Mouse (Mus musculus) liver, postnatal 0 days (tissue): ENCODE measurements around the gene Snx8. TPM values are rescaled to one million over a fixed set of nuclear protein-coding genes. Genes with fewer than 3 reads are reported as not detected.
A peak's percentile ranks its signal among the peaks of the same experiment; 100 is the strongest.

Experiments used
- ATAC-seq: fragments of 200-750 bp; cut with Nextera tagmentation; 2 replicates; pipeline ENCODE4 v1.8.0; 2017; ENCODE audit warnings: mild to moderate bottlenecking, moderate library complexity
- DNase-seq: peaks from one replicate; pipeline ENCODE4 v3.0.0-alpha.2; 2016
- H3K27ac ChIP-seq: fragments of 300-500 bp; sonication (generic); 2 replicates; pipeline ENCODE4 v1.5.1; 2014; ENCODE audit warnings: antibody characterized with exemption, moderate library complexity, mild to moderate bottlenecking, low read depth
- H3K27me3 ChIP-seq: fragments of 300-500 bp; sonication (generic); 2 replicates; pipeline ENCODE4 v1.6.1; 2014; ENCODE audit warnings: low read length, control low read depth, mixed read lengths; ENCODE audit not compliant: insufficient read depth
- H3K36me3 ChIP-seq: fragments of 300-500 bp; sonication (generic); replicated peaks from 2 replicates; pipeline ENCODE4 v1.6.1; 2014; ENCODE audit warnings: mild to moderate bottlenecking, control low read depth, low read length, moderate library complexity, mixed read lengths; ENCODE audit not compliant: insufficient read depth
- H3K4me1 ChIP-seq: fragments of 300-500 bp; sonication (generic); 2 replicates; pipeline ENCODE4 v1.6.1; 2014; ENCODE audit warnings: antibody characterized with exemption, mild to moderate bottlenecking, control low read depth; ENCODE audit not compliant: insufficient read depth
- H3K4me2 ChIP-seq: fragments of 300-500 bp; sonication (generic); 2 replicates; pipeline ENCODE4 v1.6.1; 2014; ENCODE audit warnings: low read depth, mild to moderate bottlenecking, low read length, moderate library complexity, mixed read lengths
- H3K4me3 ChIP-seq: fragments of 300-500 bp; sonication (generic); 2 replicates; pipeline ENCODE4 v1.5.1; 2014; ENCODE audit warnings: low read depth, low read length
- H3K9ac ChIP-seq: fragments of 300-500 bp; sonication (generic); replicated peaks from 2 replicates; pipeline ENCODE4 v1.6.1; 2014; ENCODE audit warnings: mild to moderate bottlenecking, moderate library complexity
- H3K9me3 ChIP-seq: fragments of 300-500 bp; sonication (generic); 2 replicates; pipeline ENCODE4 v1.6.1; 2016; ENCODE audit warnings: mild to moderate bottlenecking, control low read depth, low read length, mixed read lengths
- CTCF ChIP-seq: sonication (generic); IDR thresholded peaks from 2 replicates; pipeline ENCODE4 v1.5.1; 2016; ENCODE audit warnings: antibody characterized with exemption, low read depth
- EP300 ChIP-seq: IDR thresholded peaks from 2 replicates; pipeline ENCODE4 v1.6.1; 2016; ENCODE audit warnings: antibody characterized with exemption, low read depth, mild to moderate bottlenecking
- WGBS: fragments of 180-500 bp; shearing (Covaris S2); extraction: QIAGEN DNeasy Blood & Tissue Kit; methylation state at CpG from one replicate; pipeline ENCODE4 v1.1.7; 2014; ENCODE audit not compliant: insufficient replicate concordance; 5-methylcytosine and 5-hydroxymethylcytosine counted together
- polyA plus RNA-seq: library from polyadenylated mRNA; unstranded; fragments of >200 nt; fragmentation: Nextera tagmentation; extraction: Ambion mirVana; gene quantifications from 2 replicates; pipeline ENCODE4 v1.2.1, GENCODE M21; 2015

Snx8 gene
- polyA plus RNA-seq, 1 experiment from 2014 or later: 11.4 TPM

DNA sequence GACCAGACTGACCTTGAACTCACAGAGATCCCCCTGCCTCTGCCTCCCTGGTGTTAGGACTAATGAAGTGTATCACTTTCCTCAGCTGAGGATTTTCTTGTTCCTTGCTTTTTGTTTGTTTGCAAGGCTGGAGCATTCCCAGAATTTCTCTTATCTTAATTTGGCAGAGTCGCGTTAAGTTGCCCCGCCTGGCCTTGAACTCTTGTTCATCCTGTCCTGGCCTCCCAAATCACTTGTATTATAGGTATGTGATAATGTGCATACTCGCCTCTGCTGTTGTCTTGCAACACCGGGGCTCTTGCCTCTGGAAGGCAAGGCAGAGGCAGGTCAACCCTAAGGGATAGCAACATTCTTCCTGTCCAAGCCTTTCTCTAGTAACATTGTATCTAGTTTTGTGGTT is 65.0 kb downstream of the Snx8 start:
- no peak for TF ChIP-seq CTCF
- no peak for TF ChIP-seq EP300
- Histone ChIP-seq H3K4me3 (no peak overlapping the region), H3K4me1 (peaks cover 8% of the 10 kb centered on the region), H3K9me3 (no peaks in the 10 kb centered on the region), H3K27ac (no peak overlapping the region), H3K27me3 (no peaks in the 10 kb centered on the region), H3K4me2 (no peak overlapping the region), H3K9ac (no peak overlapping the region), H3K36me3 (peaks cover 4% of the 10 kb centered on the region)
- DNase-seq (no peak), ATAC-seq (no peak)
- WGBS: 61% methylated on average over 5 of the region's 5 CpGs

DNA sequence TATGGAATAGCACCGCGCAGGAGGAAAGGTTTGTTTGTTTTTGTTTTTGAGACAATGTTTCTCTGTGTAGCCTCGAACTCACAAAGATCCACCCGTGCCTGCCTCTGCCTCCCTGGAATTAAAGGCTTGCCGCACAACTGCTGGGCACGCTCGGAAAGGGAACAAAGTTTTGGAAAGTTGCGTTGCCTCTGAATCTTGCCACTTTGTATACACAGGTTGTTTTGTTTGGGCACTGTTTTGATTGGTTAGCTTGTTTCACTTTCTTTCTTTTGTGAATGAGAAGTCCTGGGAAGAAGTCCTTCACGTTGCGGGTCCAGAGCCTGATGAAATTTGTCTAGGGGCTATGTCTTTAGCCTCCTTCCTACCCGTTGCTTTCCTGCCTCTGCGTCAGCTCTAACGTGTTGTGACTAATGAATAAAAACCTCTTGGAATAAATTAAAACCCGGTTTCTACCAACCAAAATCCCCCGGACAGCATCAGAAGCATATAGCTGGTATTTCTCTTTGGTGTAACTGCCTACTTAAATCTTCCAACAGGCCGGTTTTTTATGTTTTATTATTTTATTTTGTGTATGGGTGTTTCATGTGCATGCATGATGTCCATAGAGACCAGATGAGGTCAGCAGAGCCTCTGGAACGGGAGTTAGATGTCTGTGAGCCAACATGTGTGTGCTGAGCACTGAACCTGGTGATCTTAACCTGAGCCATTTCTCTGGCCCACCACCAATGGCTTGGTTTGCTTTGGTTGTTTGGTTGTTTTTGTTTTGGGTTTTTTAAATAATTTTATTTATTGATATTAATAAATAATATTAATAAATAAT is 67.1 kb downstream of the Snx8 start:
- peak; percentile 36 for ATAC-seq
- peak overlapping the region; percentile 87 for H3K4me2 ChIP-seq
- H3K4me1 ChIP-seq: peaks cover 8% of the 10 kb centered on the region
- H3K27ac ChIP-seq: peak overlapping the region; percentile 97
- TF ChIP-seq CTCF (peak; percentile 53), EP300 (no peak)
- WGBS: under 1% methylated on average over 17 of the region's 17 CpGs
- H3K9me3 ChIP-seq: no peaks in the 10 kb centered on the region
- 0 out of 2 replicates have a peak, but pooled peaks cover 4% of the 10 kb centered on the region for H3K36me3 ChIP-seq
- DNase-seq: no peak
- no peaks in the 10 kb centered on the region for H3K27me3 ChIP-seq
- H3K4me3 ChIP-seq: peak overlapping the region; percentile 88
- H3K9ac ChIP-seq: peak overlapping the region; percentile 97

DNA sequence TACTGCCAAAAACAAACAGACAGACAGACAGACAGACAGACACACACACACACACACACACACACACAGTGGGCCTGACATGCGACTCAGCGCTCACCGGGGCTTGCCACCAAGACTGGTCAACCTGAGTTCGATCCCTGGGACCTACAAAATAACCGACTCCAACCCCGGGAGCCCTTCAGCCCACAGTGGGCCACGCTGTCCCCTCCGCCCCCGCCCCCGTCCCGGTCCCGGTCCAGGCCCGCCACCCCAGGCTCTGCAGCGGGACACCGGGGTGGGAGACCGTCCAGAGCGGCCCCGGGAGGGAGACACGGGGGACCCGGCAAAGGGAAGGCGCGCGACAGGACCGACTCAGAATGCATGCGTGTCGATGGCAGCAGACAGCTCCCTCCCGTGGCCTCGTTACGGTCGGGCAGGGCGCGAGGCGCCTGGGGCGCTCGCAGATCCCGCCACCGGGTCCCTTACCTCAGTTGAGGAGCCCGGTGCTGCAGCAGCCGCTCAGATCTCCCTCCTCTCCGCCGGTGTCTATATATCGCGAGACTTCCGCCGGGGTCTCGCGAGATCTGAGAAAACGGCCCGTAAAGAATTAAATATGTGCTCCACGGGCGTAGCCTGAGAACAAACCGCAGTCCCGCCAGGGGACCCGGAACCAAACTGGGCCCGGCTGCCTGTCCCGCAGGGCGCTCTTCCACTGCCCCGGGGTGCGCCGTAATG is 67.9 kb downstream of the Snx8 start, which contains the start of the genes Mad1l1 and Nudt1:
Mad1l1 (minus strand) TSS at position 511 of the 714 bp plus-strand sequence.
Nudt1 (plus strand) TSS at position 615 of the 714 bp plus-strand sequence.
- peak within 1 kb of the TSS; percentile 87 for H3K4me2 ChIP-seq
- H3K9me3 ChIP-seq: no peaks in the 10 kb centered on the region
- DNase-seq (peak; percentile 94), ATAC-seq (peak; percentile 97)
- H3K27me3 ChIP-seq: no peaks in the 10 kb centered on the region
- no peaks in the 10 kb centered on the region for H3K36me3 ChIP-seq
- peaks cover 8% of the 10 kb centered on the region for H3K4me1 ChIP-seq
- TF ChIP-seq CTCF: peak; percentile 54
- peak; percentile 93 for TF ChIP-seq EP300
- H3K4me3 ChIP-seq: peak within 1 kb of the TSS; percentile 88
- 1% methylated on average over 56 of the region's 60 CpGs for WGBS
- peak within 1 kb of the TSS; percentile 97 for H3K9ac ChIP-seq
- H3K27ac ChIP-seq: peak within 1 kb of the TSS; percentile 97

DNA sequence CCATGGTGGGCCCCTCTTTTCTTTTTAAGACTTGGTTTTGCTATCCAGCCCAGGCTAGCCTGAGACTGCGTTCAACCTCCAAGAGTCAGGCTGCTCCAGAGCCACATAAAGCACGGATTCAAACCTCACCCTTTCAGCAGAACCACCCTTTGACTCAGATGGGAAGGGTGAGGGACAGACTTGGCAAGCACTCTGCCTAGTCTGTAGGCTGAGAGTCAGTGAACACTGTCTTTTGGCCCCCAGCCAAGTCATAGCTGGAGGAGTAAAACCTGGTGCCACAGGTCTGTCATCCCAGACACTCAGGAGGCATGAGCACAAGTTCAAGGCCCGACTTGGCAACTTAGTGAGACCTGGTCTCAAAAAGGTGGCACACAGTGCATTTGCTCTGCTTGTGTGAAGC is 72.3 kb downstream of the Snx8 start:
- H3K4me3 ChIP-seq: no peak overlapping the region
- no peak overlapping the region for H3K9ac ChIP-seq
- H3K4me2 ChIP-seq: no peak overlapping the region
- WGBS: 82% methylated on average over 3 of the region's 3 CpGs
- H3K4me1 ChIP-seq: peaks cover 8% of the 10 kb centered on the region
- no peaks in the 10 kb centered on the region for H3K27me3 ChIP-seq
- TF ChIP-seq CTCF (no peak), EP300 (no peak)
- DNase-seq (no peak), ATAC-seq (no peak)
- no peaks in the 10 kb centered on the region for H3K9me3 ChIP-seq
- H3K36me3 ChIP-seq: peaks cover 20% of the 10 kb centered on the region
- no peak overlapping the region for H3K27ac ChIP-seq

DNA sequence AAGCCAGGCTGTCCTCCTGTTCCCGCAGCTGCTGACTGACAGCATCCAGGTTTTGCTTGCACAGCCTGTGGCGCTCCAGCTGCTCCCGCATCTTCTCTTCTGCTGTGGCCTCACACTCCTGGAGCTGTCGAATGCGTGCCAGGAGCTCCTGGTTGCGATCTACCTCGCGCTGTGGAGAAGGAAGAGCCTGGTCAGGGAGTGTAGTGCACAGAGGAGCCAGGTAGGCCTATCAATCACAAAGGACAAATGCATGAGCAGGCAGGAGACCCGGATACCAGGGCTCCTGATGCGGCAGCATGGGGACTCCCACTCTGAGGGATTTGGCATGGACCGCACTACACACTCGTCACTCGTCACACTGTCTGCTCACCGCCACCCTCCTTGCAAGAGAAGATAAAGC is 81.5 kb downstream of the Snx8 start:
- H3K36me3 ChIP-seq: peaks cover 50% of the 10 kb centered on the region
- WGBS: 92% methylated on average over 14 of the region's 14 CpGs
- H3K27me3 ChIP-seq: no peaks in the 10 kb centered on the region
- no peak overlapping the region for H3K4me3 ChIP-seq
- H3K4me2 ChIP-seq: no peak overlapping the region
- no peak for TF ChIP-seq EP300
- no peak for TF ChIP-seq CTCF
- H3K4me1 ChIP-seq: no peaks in the 10 kb centered on the region
- no peak overlapping the region for H3K27ac ChIP-seq
- no peak overlapping the region for H3K9ac ChIP-seq
- ATAC-seq (no peak), DNase-seq (no peak)
- no peaks in the 10 kb centered on the region for H3K9me3 ChIP-seq

DNA sequence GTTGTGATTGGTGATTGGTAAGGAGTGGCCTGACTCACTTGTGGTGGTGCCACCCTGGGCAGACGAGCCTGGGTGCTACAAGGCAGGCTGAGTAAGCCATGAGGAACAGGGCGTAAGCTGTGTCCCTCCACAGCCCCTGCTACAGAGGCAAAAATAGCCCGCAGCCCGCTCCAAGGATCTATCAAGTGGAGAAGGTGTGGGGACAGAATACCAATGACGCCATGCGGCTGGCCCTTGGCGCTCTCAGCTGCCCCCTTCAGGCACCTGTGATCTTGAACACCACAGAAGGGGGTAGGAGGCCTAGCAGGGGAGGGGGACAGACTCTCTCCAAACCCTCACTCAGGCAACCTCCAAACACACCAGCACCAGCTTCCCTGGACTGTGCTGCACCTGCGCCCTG is 83.0 kb downstream of the Snx8 start:
- H3K9ac ChIP-seq: no peak overlapping the region
- peaks cover 61% of the 10 kb centered on the region for H3K36me3 ChIP-seq
- no peak overlapping the region for H3K27ac ChIP-seq
- no peaks in the 10 kb centered on the region for H3K9me3 ChIP-seq
- no peaks in the 10 kb centered on the region for H3K4me1 ChIP-seq
- ATAC-seq (no peak), DNase-seq (no peak)
- H3K4me3 ChIP-seq: no peak overlapping the region
- H3K27me3 ChIP-seq: no peaks in the 10 kb centered on the region
- TF ChIP-seq EP300: no peak
- TF ChIP-seq CTCF: no peak
- 87% methylated on average over 8 of the region's 8 CpGs for WGBS
- no peak overlapping the region for H3K4me2 ChIP-seq
